Mouse (Mus musculus) layer of hippocampus, adult 11-12 months (tissue): ENCODE data around the gene Atp2b1.

ENCODE experiments used
- DNase-seq: peaks from one replicate; pipeline ENCODE4 v3.0.0; 2022; ENCODE audit warnings: low spot score

The Atp2b1 gene

GRCm38 (mm10) chr10:98916011-98916780, 2.0 kb downstream of the Atp2b1 start:
- DNase-seq = peak; percentile 31

- DNase-seq = no peak
These were observed 2.7 kb downstream of the Atp2b1 start for GRCm38 (mm10) chr10:98916781-98917340.

GRCm38 (mm10) chr10:98925081-98925480, 10.9 kb downstream of the Atp2b1 start:
- DNase-seq = no peak

- no peak for DNase-seq
These were observed 12.8 kb downstream of the Atp2b1 start for GRCm38 (mm10) chr10:98926991-98927390.

- DNase-seq = no peak
These were observed 15.2 kb downstream of the Atp2b1 start for GRCm38 (mm10) chr10:98929444-98929843.

GRCm38 (mm10) chr10:98930143-98930542, 15.9 kb downstream of the Atp2b1 start:
- no peak for DNase-seq

GRCm38 (mm10) chr10:98940137-98940536, 25.9 kb downstream of the Atp2b1 start:
- no peak for DNase-seq

- DNase-seq = no peak
These were observed 26.6 kb downstream of the Atp2b1 start for GRCm38 (mm10) chr10:98940799-98941198.

GRCm38 (mm10) chr10:98941991-98942390, 27.8 kb downstream of the Atp2b1 start:
- DNase-seq = no peak

GRCm38 (mm10) chr10:98942999-98943398, 28.8 kb downstream of the Atp2b1 start:
- no peak for DNase-seq

GRCm38 (mm10) chr10:98943894-98944293, 29.7 kb downstream of the Atp2b1 start:
- no peak for DNase-seq

GRCm38 (mm10) chr10:98946031-98946791, 32.0 kb downstream of the Atp2b1 start:
- DNase-seq = no peak

GRCm38 (mm10) chr10:98947206-98947605, 33.0 kb downstream of the Atp2b1 start:
- DNase-seq = no peak

GRCm38 (mm10) chr10:98948096-98948495, 33.9 kb downstream of the Atp2b1 start:
- no peak for DNase-seq

- DNase-seq = no peak
These were observed 35.5 kb downstream of the Atp2b1 start for GRCm38 (mm10) chr10:98949750-98950149.

- DNase-seq = no peak
These were observed 37.4 kb downstream of the Atp2b1 start for GRCm38 (mm10) chr10:98951286-98952270.

GRCm38 (mm10) chr10:98954230-98954993, 40.2 kb downstream of the Atp2b1 start:
- DNase-seq = no peak

GRCm38 (mm10) chr10:98956124-98956523, 41.9 kb downstream of the Atp2b1 start:
- DNase-seq = no peak

- no peak for DNase-seq
These were observed 44.5 kb downstream of the Atp2b1 start for GRCm38 (mm10) chr10:98958752-98959151.

- DNase-seq = peak; percentile 73
These were observed 45.2 kb downstream of the Atp2b1 start for GRCm38 (mm10) chr10:98959385-98959784.

GRCm38 (mm10) chr10:98960911-98961310, 46.7 kb downstream of the Atp2b1 start:
- DNase-seq = no peak
